ENCODE assay signal across 11 mouse cellular contexts in genomic region chr11:46631635-46632034, GRCm38 (mm10). TPM values are rescaled to one million over a fixed set of nuclear protein-coding genes. Genes with fewer than 3 reads are reported as not detected.
DNase-seq lines count a peak whose midpoint lies in the region; ATAC-seq and TF ChIP-seq lines count a peak whose summit lies in the region.
"Had no signal": no experiment of that assay in that cellular context is flagged by ENCODE, and none has a peak within 500 bp of the region (broad histone marks: within the 10 kb centered on the region; RNA-seq: fewer than 3 reads in every experiment).

No protein-coding gene starts in this region.

- TF ChIP-seq POLR2A in spleen, adult 2 months (IDR thresholded peaks at IDR 0.05; ENCODE audit: low read depth, low read length), result no peak

- no peaks in the 10 kb centered on the region for H3K27me3 ChIP-seq in spleen, adult 2 months (ENCODE audit: control insufficient read depth, insufficient read depth, low read length)
- no peaks in the 10 kb centered on the region for H3K27me3 ChIP-seq in forebrain, embryonic 15.5 days
- H3K27me3 ChIP-seq: embryonic facial prominence, embryonic 13.5 days; liver, embryonic 13.5 days had no signal

- no peak overlapping the region for H3K9ac ChIP-seq in forebrain, embryonic 15.5 days (replicated peaks)
- H3K9ac ChIP-seq: embryonic facial prominence, embryonic 13.5 days; liver, embryonic 13.5 days had no signal

- DNase-seq in spleen, adult 2 months (ENCODE audit: low read depth in 1 of 2, low spot score in 2 of 2), result peak in 1 of 2 experiments; percentile 5
- no peak for DNase-seq in spleen, adult 12 weeks (ENCODE audit: low spot score)
- peak; percentile 65 for DNase-seq in adrenal gland, postnatal 14 days
- DNase-seq in kidney, postnatal 25 days, result peak; percentile 52 to 55
- DNase-seq in lung, postnatal 25 days (ENCODE audit: low spot score), result peak; percentile 9
- DNase-seq in right cerebral cortex, postnatal 14 days, result peak; percentile 23
- DNase-seq in gastrocnemius, adult 18-20 months (ENCODE audit: low spot score), result no peak
- DNase-seq: liver, embryonic 13.5 days had no signal

- TF ChIP-seq CTCF in spleen, adult 2 months (IDR thresholded peaks at IDR 0.05; ENCODE audit: extremely low read depth, insufficient read depth, insufficient read length, insufficient replicate concordance), result peak; percentile 27; the same call in 1 of the 2 replicates

- no peak overlapping the region for H3K4me3 ChIP-seq in spleen, adult 2 months (ENCODE audit: extremely low read depth, insufficient read depth, insufficient read length)
- no peak overlapping the region for H3K4me3 ChIP-seq in forebrain, embryonic 15.5 days
- H3K4me3 ChIP-seq: embryonic facial prominence, embryonic 13.5 days; liver, embryonic 13.5 days had no signal

- no peak overlapping the region for H3K27ac ChIP-seq in spleen, adult 2 months (ENCODE audit: insufficient read depth, low read length)
- no peak overlapping the region for H3K27ac ChIP-seq in forebrain, embryonic 15.5 days (replicated peaks)
- H3K27ac ChIP-seq: embryonic facial prominence, embryonic 13.5 days; liver, embryonic 13.5 days had no signal

- H3K9me3 ChIP-seq in forebrain, embryonic 15.5 days, result no peaks in the 10 kb centered on the region
- H3K9me3 ChIP-seq: embryonic facial prominence, embryonic 13.5 days; liver, embryonic 13.5 days had no signal

- ATAC-seq in forebrain, embryonic 15.5 days (replicated peaks), result peak; percentile 58; the same call in 1 of the 2 replicates

- no peaks in the 10 kb centered on the region for H3K4me1 ChIP-seq in spleen, adult 2 months (ENCODE audit: control insufficient read depth, insufficient read depth, insufficient read length)
- H3K4me1 ChIP-seq in forebrain, embryonic 15.5 days, result no peaks in the 10 kb centered on the region
- H3K4me1 ChIP-seq: embryonic facial prominence, embryonic 13.5 days; liver, embryonic 13.5 days had no signal

- no peak overlapping the region for H3K4me2 ChIP-seq in forebrain, embryonic 15.5 days (replicated peaks)
- H3K4me2 ChIP-seq: embryonic facial prominence, embryonic 13.5 days; liver, embryonic 13.5 days had no signal

- H3K36me3 ChIP-seq in spleen, adult 2 months (ENCODE audit: control insufficient read depth, insufficient read depth, low read length), result no peaks in the 10 kb centered on the region
- no peaks in the 10 kb centered on the region for H3K36me3 ChIP-seq in forebrain, embryonic 15.5 days
- H3K36me3 ChIP-seq: embryonic facial prominence, embryonic 13.5 days; liver, embryonic 13.5 days had no signal

- WGBS in spleen, adult 2 months, result 36% methylated on average over 3 of the region's 3 CpGs
- WGBS in forebrain, embryonic 15.5 days, result 31% methylated on average over 3 of the region's 3 CpGs

RNA-seq across cellular contexts. Expression of gene Dppa1, which starts 2.6 kb away (rescaled TPM):
- not detected in 2 replicates for polyA plus RNA-seq in spleen, adult 2 months (2012; rRNA removed)
- total RNA-seq in adrenal gland, postnatal 14 days (2021), result not detected in 2 replicates
- polyA plus RNA-seq in forebrain, embryonic 15.5 days (2015; fragmentation: Nextera tagmentation; extraction: Ambion mirVana), result not detected in 2 replicates
- total RNA-seq in gastrocnemius, adult 18-20 months (2021), result not detected
- polyA plus RNA-seq: embryonic facial prominence, embryonic 13.5 days; liver, embryonic 13.5 days; stomach, embryonic 14.5 days had no signal

Comparison
In these comparisons a context has a peak if more than half of its experiments do, and no peak if none do; other contexts are left out.
1. DNase-seq: peak in adrenal gland, postnatal 14 days (single experiment), kidney, postnatal 25 days (2 of 2), lung, postnatal 25 days (single experiment) and right cerebral cortex, postnatal 14 days (single experiment); none in spleen, adult 12 weeks (single experiment) and gastrocnemius, adult 18-20 months (single experiment).